Mouse (Mus musculus) retina, embryonic 14.5 days (tissue): ENCODE data around the gene Ces2a.
A peak's percentile ranks its signal among the peaks of the same experiment; 100 is the strongest.

Source experiments
- DNase-seq: peaks from one replicate; pipeline ENCODE4 v3.0.0-alpha.2; 2015; ENCODE audit warnings: low spot score

Gene Ces2a

DNA sequence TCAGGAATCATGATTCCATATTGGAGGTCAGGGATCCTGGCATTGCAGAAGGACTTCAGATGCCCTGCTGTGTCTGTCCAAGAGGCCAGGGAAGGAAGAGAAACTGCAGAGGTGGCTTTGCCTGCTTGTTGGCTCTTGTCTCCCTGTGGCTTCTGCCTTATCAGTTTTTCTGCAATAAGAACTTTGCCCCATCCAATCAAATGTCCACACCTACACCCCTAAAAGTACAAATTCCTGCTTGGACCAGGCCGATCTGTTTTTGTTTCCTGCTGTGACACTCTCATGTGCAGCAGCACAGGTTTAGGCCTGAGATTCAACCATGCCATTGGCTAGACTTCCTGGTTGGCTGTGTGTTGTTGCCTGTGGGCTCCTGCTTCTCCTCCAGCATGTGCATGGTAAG is at the start of gene Ces2a:
Gene Ces2a, plus strand, starts transcription at position 251 of the 400 bp plus-strand sequence.
- DNase-seq = no peak

DNA sequence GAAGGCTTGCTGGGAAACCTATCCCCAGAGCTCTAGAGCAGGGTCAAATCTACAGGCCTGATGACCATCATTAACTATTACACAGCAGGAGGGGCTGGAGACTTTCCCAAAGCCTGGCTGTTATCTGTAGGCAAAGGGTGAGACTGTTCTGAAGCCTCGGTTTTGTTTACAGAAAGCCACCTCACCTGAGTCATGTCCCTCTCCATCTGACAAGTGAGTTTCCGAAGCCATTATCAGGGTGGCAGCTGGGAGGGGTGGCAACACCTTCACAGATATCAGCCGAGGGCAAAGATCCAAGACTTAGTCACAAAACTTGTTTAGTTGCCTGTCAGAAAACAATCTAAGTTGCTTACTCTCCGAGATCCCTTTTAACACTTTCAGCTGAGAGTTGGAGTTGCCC is 45.4 kb upstream of the Ces2a start:
- no peak for DNase-seq

DNA sequence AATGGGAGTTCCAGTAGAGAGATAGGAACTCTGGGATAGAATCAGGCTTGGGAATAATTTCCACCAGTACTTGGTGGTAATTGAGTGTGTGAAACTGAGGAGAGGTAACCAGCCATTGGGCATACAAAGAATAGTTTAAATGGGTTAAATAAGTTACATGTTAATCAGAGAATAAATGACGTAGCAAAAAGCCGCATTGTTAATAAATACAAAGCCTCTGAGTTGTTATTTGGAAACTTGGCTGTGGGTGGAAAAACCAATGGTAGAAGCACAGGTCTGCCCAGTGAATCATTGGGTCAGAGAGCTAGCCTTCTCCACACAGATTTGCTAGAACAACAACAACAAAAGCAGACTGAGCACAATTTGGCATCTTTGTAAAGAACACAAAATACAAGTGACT is 35.2 kb upstream of the Ces2a start:
- no peak for DNase-seq

DNA sequence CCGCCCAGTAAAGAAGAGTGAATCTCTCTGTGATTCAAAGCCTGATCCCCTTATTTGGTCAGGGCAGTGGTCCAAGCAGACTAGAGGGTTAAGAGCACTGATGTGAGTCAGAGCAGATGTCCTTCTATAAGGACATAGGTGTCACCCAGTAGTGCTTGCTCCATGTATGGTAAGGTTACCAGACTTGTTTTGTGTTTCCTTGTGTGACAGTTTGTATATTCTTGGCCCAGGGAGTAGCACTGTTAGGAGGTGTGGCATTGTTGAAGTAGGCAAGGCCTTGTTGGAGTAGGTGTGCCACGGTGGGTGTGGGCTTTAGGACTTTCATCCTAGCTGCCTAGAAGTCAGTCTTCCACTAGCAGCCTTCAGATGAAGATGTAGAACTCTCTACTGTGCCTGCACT is 31.9 kb upstream of the Ces2a start:
- no peak for DNase-seq

DNA sequence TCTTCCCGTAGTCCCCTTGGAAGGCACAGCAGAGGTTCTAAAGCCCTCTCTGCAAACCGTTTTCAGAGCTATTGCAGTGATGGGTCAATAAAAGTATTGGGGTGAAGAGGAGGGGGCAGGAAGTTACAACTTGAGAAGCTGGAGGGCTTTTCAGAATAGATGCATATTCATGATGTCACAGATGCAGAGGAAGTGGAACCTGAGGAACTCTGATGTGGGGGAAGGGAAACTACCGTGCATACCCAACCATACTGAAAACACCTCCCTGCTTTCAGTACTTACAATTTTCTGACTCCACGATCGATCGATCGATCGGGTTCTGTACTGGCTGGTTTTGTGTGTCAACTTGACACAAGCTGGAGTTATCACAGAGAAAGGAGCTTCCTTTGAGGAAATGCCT is 12.6 kb upstream of the Ces2a start:
- no peak for DNase-seq

DNA sequence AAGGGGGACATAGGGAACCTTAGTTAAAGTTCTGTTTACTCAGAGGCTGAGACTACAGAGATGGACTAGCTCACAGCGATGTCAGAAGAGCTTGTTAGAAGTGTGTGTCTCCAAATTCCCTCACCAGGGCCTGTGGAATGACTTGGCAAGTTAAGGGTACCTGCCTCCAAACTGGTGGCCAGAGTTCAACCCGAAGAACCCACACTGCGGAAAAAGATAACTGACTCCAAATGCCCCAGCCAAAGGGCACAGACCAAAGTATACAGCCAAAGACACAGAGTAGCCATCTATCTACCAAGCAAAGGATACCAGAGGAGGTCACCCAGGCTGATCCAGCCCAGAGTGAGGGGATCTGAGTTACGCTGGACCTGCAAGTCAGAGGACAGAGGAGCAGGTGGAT is 2.4 kb upstream of the Ces2a start:
- DNase-seq = no peak

DNA sequence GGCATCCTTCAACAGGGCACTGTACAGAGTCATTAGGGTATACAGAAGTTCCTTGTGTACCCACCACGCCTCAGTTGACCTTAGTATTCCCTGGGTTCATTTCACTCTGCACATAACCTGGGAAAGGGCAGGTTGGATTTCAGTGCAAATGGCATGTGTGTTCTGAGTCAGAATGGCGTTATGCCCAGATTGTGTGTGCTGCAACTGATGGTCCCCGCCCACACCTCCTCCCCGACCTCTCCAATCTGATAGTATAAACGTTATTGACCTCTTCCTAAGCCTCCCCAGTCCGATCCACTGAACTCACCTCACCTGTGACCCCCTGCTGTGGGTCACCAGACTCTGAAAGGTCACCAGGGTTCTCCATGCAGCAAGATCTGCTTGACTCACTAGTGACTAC is 1.8 kb upstream of the Ces2a start:
- DNase-seq = no peak

DNA sequence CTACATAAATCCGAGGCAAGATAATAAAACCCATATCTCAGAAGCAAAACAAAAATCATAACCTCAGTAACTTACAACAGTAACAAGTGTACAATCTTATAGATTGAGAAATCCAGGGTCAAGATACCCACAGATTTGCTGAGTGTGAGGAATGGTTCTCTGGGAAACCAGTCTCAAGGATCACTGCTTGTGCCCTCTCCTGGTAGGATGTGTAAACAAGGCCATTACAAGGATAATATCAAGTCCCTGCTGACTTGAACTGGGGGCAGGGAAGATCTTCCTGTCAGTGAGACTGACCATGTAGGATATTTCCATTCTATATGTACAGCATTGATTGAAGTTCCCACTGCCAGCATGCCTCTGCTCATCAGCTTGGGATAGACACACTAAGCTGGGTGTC is 8.2 kb downstream of the Ces2a start:
- DNase-seq = no peak

DNA sequence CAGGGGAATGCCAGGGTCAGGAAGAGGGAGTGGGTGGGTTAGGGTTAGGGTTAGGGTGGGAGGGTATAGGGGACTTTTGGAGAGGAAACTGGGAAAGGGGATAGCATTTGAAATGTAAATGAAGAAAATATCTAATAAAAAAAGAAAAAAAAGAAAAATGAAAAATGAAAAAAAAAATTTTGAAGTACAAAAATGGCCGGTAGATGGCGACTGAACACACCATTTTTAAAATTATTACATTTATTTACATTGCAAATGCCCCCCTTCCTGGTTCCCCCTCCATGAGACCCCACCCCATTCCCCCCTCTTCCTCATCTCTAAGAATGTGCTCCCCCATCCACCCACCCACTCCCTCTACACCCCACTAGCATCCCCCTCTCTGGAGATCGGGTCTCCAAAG is 9.6 kb downstream of the Ces2a start:
- no peak for DNase-seq

DNA sequence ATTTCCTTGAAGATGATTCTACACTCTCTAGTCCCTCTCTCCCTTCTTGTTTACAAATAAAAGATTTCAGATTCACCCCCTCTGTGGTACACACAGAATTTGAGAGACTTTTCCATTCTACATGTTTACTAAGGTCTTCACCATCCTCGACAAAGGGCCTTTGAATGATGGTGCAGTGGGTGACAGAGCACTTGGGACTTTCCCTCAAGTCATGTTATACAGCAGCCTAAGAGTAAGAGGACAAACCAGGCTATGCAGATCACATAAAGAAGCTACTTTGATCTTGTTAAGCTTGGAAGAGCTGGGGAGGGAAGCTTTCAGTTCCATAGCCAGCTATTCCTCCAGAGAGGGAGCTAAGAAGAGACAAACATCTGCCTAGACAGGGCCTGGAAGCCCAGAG is 19.0 kb downstream of the Ces2a start:
- no peak for DNase-seq

DNA sequence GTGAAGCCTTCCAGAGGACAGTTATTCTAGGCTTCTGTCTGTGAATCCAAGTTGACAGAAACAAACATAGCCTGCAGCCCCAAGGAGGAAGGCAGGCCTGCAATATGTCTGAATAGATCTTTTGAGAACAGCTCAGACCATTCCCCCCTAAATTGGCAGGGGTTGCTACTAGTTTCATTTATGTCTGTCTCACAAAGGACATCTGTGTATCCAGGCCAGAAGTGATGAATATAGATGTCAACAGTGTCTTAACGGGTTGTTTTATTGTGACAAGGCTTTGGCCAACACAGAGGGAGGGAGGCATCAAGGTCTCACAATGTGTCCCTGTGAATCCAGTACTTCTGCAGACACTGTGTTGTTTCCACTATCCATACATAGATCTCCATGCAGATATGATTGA is 23.8 kb downstream of the Ces2a start:
- no peak for DNase-seq

DNA sequence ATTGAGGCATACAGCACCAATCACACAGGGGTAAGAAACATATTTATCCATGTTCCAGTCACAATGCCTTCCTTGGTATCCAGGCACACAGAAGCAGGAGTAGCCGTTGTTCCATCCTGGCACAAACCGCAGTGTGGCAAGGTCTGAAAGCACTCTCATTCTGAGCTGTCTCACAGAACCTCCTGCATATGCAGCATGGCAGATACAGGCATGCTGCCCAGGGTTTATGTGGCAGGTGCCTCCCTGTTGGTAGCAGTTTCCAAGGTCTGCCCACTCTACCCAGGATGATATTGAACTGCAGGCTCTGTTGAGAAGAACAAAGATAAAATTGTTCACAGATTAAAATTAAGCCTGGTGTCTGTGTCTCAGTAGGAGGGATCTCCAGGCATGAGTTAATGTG is 24.4 kb downstream of the Ces2a start:
- no peak for DNase-seq

DNA sequence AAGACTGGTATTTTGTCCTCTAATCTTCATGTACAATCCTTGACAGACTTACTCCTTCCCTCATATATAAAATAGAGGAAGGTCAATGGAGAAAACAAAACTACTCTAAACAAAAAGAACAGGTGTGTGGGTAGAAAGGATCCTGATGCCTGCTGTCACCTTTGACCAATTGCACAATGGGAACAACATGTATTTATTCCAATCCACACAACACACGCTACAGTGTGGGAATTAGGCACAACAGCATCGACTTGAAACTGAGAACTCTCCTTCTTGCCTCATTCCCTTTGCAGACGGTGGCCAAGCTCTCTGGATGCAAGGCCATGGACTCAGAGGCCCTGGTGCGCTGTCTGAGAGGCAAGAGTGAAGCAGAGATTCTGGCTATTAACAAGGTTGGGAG is 27.3 kb downstream of the Ces2a start:
- DNase-seq = no peak

DNA sequence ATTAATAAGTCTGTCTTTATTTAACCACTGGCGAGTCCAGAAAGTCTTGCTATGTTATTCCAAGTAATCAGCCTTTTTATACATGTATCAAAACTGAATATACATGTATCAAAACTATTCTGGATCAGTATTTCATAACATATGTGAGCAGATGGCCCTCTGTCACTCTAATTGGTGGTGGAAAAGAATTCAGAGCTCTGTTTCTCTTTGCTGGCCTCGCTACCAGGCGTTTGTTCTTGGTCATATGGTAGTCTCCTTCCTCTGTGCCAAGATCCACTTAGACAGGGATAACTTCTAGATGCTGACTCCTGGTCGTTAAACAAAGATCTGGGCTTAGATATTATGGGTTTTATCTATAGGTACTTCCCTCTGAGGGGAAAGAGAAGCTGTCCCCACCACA is 32.7 kb downstream of the Ces2a start:
- no peak for DNase-seq

DNA sequence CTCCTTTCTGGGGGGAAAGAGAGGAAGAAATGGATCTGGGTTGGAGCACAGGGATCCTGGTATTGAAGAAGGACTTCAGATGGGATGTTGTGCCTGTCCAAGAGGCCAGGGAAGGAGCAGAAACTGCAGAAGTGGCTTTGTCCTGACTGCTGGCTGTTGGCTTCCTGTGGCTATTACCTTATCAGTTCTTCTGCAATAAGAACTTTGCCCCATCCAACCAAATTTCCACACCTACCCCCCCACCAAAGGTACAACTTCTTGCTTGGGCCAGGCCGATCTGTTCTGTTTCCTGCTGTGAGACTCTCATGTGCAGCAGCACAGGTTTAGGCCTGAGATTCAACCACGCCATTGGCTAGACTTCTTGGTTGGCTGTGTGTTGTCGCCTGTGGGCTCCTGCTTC is 36.6 kb downstream of the Ces2a start:
- no peak for DNase-seq

DNA sequence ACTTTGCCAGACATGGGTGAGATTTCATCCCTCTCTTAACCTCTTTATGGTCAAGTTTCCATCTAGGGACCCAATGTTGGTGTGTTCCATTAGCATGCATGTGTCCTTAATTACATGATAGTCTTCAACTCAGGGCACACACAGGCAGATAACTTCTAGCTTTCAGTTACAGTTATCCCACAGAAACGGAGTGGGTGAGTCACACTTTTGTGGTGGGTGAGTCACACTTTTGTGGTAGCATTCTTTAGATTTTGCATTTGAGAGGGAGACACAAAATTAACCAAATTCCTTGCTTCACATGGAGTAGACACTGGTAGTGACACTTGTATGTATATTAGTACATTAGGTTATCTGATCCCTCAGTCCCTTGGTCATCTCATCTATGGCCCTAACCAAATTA is 53.2 kb downstream of the Ces2a start:
- DNase-seq = no peak

DNA sequence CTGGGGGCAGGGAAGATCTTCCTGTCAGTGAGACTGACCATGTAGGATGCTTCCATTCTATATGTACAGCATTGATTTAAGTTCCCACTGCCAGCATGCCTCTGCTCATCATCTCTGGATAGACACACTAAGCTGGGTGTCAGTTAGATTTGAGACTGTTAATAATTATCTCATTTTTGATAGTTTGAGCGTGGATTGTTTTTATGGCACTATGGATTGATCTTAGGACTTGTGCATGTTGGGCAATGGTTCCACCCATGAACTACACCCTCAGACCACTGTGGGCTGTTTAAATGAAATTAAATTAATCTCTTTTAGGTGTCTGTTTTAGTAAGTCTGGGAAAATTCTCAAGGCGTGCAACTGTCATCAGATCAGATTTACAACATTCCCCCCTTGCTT is 55.1 kb downstream of the Ces2a start:
- DNase-seq = no peak

DNA sequence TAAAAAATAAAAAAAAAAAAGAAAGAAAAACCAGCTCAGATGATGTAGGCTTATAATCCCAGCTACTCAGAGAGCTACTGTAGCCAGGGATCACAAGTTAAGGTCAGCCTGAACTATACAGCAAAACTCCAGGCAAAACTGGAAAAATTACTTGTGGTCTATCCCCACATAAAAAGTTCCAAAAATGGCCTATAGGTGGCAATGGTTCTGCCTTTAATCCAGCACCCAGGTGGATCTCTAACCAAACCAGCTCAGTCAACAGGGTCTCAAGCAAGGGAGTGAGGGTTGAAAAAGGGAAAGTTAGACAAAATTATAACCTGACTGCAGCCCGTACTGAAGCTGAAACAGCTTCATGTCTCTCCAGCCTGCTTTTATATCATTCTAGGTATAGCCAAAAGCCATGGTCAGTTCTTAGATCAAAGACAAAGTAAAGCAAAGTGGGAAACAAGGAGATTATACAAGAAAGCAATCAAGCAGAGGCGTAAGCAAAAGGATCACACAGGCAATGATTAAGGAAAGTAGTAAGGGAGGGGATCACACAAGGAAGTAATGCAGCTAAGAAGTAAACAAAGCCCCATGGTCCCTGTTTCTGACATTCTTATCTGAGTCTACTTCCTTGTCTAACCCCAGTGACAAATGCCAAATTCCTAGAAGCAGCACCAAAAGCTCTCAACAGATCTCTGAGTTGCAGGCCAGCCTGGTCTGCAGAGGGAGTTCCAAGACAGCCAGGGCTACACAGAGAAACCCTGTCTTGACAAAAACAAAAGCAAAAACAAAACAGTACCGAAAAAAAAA is 56.3 kb downstream of the Ces2a start:
- DNase-seq = peak; percentile 62
